Mouse (Mus musculus) cerebellum, postnatal 14 days (tissue): ENCODE results near the gene Cdk6.

Experiments used
- DNase-seq, 2 experiments: peaks; one replicate each; pipeline ENCODE4 v3.0.0; 2021; ENCODE audit warnings: mixed read lengths in 2 of 2

Cdk6 gene

DNA sequence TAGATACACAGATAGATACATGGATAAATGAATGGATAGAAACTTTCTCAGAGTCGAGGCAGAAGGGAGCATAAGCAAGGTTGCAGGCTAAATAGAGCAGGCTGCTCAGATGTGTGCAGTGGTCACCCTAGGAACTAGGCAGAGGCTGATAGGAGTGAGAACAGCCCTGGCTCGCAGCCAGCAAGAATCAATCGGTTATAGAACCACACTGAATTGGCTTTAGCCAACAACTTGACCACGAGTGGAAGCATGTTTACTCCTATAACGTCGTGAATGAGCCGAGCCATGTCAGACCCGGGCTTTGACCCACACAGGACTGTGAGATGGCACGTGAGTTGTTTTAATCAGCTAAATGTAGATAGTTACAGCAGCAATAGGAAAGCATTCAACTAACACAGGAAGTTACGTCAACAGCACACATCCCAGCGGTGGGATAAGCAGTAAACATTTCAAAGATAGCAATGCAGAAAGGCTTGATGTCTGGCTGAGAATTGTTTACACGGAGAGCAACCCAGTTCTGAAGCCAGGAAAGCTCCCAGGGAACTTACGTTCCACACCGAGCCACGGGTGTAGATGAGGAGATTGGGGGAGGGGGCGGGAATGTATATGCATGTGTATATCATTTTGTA, 147.0 kb downstream of the Cdk6 start:
- no peak for DNase-seq

DNA sequence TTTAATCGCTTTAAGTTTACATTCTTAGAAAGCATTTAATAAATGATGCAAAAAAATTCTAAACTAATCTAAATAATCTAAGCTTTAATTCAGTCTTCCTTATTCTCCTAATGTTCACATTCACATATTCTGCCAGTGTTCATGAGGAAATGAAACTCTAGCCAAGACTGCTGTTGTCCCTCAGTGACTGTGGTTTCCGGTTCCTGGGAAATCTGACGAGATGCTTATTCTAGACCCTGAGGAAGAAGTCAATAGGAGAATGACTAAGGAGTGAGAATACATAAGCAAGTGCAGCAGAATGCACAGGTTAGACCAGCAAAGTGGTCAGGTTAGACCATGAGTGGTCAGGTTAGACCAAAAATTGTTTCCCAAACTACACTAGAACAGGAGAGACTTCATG, 149.1 kb downstream of the Cdk6 start:
- no peak for DNase-seq

DNA sequence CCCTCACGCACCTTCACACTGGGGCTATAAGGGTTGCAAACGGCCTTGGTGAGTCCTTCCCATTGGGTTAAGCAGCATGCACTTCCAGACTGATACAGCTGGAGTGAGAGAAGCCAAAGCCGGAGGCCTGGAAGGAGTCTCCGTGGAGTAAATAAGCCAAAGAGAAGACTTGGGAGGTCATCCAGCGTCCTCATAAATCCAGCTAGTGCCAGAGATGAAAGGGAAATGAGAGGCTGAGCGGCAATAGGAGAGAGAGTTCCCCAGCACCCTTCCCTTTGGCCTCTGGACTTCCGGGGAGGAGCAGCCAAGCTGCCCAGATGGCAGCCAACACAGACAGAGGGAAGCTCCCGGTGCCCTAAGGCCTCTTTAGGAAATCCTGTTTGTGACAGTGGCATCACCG, 149.8 kb downstream of the Cdk6 start:
- DNase-seq = peak; percentile 15 to 18

DNA sequence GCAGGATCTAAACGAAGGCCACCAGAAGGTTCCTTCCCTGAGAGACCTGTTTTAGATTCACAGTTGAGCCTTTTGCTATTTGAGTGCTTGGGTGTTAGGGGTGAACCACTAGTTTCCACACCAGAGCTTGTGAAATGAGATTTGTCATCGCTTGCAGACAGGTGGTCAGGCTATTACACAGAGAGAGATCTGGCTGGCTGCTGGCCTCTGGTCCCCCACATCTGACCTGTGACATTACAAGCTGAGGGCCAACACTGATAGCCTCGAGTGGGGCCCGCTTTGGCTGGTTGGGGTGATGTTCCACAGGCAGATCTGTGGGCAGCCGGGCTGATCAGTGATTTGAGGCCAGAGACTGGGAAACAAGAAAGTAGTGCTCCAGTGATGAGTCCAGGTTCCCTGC, 150.6 kb downstream of the Cdk6 start:
- DNase-seq = no peak

DNA sequence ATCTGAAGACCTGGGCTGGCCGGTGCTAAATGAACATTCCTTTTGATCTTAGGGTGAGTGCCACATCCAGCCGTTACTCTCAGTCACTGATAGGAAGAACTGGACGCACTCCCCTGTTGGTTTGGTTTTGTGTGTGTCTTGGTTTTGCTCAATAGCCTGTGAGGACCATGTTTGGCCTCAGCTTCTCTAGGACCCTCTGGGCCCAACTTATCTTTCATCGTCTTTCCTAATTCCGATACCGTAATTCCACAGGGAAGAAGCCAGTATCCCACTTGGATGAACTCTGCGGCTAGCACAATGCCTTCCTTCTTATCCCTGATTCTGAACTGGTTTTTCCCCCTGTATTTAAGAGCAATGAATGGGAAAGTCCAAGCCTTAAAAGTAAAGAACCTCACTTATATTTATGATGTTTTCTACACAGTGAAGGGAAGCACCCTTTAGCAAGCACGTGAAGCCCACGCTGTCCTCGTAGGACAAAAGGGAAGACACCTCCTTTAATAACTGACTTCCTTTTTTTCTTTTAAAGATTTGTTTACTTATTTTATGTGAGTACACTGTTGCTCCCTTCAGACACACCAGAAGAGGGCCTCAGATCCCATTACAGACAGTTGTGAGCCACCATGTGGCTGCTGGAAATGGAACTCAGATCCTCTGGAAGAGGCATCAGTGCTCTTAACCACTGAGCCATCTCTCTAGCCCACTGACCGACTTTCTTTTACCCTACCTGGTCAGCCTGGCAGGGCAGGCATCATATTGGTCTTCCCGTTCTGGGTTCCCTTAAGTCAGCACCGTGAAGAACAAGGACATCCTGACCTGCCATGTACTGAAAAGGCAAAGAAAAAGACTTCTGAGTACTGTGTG, 151.7 kb downstream of the Cdk6 start:
- no peak for DNase-seq

DNA sequence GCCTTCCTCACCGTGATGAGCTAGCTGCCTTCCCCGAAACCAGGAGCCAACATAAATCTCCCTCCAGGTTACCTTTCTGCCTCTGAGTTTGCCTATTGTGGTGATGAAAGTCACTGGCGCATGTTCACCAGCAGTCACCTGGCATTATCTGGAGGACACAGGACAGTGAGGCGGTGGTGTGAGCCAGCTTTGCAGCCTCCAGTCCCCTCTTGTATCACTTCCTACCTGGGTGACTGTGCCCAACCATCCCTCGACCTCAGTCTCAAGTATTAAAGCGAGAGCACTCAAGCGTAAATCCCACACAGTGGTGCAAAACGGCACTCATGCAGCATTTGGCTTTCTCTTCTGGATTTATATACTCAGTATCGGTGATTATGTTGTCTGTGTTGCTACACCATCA, 152.7 kb downstream of the Cdk6 start:
- no peak for DNase-seq

DNA sequence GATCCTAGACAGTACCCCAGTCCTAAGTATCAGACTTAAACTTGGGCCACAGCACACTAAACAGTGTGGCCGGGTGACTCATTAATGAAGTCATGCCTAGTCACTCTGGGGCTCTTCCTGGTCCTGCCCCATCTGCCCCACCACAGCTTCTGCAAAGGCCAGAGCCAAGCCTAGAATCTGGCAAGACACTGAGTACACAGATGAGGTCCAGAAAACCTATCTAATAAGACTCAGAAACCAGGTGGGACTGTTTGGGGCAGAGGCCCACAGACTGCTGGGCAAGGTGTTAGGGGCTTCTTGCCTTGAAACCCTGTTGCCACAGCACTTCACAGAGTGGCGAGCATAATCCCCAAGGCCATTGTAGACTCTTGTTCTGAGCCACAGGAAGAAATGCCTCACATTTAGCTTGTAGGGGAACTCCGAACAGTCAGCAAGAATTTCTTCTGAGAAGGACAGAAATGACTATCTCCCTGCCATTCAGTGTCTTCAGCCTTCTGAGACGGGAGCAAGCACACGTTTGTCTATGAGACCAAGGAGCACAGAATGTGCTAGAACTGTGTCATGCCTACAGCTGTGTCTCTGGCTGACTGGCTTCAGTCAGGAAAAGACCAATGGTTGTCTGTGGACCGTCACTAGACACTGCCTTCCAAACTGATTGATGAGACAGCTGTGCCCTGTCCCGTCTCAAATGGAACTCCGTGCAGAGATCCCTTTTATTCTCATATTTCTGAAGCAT, 153.3 kb downstream of the Cdk6 start:
- no peak for DNase-seq

DNA sequence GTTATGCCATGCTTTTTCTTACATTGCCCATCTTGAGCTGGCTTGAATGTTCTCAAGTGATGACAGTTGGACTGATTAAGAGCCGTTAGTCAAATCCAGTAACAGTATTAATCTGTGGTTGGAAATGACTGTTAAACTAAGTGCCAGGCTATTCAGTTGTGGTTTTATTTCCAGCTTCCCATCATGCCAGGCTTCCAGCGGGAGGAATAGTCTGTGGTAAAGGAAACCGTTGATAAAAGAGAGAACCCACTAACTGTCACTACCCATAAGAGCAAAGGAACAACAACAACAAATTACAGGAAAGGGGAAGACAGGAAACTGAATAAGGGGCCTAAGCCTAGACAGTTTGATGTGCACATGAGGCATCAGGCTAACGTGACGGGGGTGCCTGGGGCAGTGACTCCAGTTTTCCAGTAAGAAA, 156.2 kb downstream of the Cdk6 start:
- DNase-seq = no peak

DNA sequence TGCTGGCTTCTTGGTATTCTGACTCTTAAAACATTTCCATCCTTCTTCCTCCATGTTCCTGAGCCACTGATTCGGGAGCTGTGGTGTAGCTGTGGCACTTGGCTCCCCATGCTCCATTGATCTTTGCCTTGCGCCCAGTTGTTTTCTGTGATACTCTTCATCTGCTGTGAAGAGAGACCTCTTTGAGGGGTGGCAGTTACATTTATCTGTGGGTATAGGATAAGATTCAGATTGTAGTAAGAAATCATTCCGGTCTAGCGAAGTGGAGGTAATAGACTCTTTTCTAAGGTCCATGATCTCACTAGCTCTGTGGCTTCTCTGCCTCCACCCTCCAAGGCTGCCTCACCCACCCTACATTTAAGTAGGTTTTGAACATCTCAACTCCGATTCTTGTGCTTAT, 159.0 kb downstream of the Cdk6 start:
- no peak for DNase-seq

DNA sequence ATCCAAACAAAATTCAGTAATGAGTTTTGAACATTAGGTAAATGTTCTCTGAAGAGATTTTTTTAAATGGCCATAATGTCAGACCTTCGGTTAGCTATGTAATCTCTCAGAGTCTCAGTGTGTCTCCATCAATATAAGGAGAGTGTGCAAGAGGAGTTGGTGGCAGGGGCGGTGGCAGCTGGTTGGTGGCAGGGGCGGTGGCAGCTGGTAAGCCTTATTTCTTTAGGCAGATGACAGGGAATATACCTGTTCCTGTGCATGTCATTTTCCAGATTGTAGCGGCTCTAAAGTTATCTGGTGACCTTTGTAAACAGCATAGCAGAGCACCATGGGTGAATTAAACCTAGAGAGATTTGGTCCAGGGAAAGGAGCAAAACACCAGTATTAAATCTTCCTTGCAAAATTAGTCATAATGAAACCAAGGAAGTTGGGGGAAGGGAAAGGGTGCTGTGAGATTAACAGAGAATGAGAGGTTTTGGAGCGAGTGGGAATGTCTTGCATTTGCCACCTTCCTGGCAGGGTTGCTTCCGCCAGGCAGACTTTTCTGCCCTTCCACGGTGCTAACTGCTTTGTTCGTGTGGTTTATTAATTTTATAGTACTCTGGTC, 159.8 kb downstream of the Cdk6 start:
- DNase-seq = no peak

DNA sequence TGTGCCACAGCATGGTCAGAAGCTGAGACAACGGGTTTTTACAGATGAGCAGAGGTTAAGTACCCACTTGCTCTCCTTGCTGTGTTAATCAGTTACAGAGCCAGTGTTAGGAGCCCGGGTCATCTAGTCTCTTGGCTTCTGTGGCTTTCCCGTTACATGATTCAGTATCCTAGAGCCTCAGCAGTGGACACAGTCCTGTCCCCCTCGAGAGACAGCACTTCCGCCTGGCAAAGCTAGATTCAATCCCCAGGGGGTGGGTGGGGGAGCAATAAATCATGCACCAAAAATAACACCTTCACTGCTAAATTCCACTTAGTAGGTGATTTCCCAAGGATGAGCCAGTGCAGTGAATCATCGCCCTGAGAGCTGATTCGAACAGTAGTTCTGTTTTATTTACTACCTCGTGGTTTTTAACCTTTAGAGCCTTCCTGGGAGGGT, 160.3 kb downstream of the Cdk6 start:
- DNase-seq = no peak

DNA sequence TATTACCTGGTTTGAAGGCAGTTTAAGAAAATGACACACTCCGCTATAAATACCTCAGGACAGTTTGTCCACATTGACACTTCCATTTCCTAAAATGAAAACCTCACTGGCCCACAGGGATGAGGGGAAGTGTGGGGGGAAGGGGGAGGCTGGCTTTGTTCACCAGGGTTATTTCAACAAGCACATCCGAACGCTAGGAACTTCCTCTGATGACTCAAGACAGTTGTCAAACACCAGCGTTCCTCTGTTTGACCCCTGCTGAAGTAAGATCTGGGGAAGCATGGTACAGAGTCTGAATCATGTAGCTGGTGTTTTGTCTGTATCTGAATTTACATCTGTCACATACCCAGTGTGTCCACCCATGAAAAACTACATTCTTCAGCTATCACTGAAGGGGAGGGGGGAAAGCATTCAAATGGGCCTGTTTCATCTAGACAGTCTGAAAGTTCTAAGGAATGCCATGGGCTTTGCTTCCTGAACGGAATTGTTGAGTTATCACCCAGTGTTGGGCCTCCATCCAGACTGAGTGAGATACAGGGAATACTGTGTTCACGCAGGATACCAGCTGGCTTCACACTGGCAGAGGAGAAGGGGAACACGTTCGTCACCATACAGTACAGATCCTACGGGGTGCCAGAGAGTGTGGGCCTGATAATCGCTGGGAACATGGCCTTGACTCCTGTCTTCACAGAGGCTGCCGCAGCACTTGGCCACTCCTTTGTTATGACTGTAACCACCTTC, 161.5 kb downstream of the Cdk6 start:
- no peak for DNase-seq

DNA sequence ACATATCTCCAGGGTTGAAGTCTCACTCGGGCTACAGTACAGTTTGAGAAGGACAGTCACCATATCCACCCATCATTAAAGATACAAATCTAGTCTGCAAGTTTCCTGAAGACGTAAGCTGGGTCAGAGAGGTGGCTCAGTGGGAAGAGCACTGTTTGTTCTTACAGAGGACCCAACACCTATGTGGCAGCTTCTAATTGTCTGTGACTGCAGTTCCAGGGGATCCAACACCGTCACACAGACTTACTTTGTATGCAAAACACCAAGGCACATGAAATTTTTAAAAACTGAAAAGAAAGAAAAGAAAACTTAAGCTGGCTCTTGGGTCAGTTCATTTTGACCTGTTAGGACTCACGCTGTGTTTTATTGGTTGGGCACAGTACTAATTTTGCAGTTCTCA, 162.1 kb downstream of the Cdk6 start:
- no peak for DNase-seq

DNA sequence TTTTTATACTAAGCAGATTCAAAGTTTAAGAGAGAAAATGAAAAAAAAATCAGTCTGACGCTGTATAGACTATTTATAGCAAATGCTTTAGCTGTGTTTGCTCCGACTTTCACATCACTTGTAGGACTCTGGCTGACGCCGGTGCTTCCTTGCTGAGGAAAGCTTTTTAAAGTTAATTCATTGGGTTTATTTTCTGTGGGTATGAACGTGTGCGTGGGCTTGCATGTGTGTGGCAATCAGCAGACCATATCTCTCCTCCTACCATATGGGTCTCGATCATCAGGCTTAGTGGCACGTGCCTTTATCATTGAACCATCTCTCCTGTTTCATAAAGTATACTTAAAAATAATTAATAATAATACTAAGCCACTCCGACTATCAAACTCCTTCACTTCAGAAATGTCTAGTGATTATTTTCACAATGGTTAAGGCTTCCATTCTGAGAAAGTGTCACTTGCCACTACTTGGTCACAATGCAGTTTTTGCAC, 162.6 kb downstream of the Cdk6 start:
- DNase-seq = no peak

DNA sequence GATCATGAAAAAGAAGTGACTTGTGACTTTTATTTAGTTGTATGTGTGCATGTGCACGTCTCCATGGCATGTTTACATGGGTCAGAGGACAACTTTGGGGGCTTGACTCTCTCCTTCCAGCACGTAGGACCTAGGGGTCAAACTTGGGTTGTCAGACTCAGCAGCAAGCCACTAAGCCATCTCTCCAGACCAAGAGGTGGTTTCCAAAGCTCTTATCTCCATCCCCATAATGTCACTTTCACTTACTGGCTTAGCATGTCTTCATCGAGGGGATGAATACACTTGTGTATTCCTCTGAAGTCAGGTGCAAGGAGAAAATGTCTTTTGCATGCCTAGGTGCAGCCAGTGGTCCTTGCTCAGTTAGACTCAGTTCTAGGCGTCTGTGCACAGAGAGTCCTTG, 163.2 kb downstream of the Cdk6 start:
- no peak for DNase-seq

DNA sequence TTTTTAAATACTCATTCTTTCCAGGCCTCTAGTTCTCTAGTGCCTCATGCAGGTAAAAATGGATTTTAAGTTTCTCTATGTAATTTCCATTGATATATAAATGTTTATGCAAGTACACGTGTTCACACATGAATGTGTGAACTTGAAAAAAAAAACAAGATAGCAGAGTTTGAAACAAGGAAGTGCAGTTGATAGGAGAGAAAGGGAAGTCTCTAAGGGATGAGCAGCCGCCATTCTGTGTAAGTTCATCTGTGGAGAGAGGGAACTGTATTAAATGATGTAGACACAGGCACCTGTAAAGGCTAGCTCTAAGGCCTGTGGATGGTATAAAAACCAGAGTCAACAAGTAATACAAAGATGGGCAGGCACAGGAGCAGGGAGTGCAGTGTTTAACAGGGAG, 164.3 kb downstream of the Cdk6 start:
- no peak for DNase-seq

DNA sequence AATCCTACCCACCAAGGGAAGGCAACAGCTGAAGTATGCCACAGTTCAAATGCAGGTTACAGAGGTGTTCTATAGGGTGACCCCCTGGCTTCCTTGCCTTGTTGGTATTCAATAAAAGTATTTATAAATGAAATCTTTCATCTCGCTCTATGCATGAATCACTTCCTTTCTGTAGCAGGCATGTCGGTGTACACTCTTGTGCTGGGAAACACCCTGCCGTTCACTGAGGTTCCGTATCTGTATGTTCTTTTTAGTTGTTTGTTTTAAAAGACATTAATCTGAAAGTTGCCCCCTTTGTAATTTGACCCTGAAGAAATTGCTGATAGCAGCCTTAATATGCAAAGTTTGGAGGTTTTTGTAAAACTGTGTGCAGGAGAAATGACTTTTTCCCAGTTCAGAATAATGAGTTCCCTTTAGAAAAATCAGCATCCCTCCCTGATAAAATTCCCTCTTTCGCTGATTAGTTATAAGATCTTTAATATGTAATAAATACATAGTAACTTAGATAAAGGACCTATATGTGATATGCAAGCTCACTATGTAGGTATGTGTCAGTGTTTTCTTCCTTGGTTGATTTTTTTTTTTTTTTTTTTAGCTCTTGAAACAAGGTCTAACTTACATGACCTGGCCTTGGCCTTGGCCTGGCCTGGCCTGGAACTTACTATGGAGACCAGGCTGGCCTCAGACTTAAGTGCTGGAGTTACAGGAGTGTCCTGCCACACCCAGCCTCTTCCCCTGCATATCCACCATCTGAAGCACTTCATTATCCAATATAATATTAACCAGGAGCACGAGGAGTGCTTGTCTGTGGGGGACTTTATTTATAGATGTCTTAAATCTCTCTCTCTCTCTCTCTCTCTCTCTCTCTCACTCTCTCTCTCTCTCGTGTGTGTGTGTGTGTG, 167.4 kb downstream of the Cdk6 start:
- no peak for DNase-seq

DNA sequence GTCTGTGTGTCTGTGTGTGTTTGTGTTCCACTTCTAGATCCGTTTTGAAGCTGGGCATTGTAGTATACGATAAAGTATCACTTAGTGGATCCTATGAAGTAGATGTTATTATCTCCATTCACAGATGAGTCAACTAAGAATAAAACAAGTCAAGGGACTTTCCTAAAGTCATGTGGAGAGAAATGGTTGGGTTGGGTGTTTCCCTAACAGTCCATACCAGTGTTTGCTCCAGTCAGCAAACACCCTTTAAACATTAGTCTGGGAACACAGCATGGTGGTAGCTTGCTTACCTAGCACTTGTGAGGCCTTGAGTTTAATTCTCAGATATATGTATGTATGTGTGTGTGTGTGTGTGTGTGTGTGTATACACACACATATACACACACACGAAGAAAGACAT, 168.2 kb downstream of the Cdk6 start:
- no peak for DNase-seq

DNA sequence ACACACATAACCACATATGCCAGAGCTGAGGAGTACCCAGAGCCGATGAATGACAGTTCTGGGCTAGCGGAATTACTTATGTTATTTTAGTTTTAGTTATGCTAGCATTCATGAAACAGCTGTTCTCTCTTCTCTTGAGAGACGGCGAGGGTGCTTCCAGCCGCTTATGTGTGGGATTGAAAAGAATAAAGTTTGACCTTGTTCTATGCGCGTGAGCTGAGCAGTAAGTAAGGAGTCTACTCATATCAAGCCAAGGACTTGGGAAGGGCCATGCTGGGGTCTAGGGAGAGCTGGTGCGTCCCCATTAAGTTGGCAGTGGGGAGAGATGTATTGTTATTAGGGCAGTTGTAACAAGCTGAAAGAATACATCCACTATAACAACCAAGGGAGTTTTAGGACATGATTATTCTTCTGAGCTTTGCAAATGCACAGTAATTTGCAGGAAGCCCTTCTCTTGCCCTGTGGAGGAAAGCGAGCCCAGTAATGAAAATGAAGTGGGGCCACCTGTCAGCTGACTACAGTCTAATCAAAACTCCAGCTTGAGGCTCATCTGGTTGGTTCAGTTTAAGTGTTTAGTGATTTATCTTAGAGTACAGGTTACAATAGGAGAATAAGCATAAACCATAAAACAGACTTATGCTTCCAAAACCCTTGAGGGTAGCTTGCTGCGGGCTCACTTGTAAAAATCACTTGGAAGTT, 170.0 kb downstream of the Cdk6 start:
- DNase-seq = no peak

DNA sequence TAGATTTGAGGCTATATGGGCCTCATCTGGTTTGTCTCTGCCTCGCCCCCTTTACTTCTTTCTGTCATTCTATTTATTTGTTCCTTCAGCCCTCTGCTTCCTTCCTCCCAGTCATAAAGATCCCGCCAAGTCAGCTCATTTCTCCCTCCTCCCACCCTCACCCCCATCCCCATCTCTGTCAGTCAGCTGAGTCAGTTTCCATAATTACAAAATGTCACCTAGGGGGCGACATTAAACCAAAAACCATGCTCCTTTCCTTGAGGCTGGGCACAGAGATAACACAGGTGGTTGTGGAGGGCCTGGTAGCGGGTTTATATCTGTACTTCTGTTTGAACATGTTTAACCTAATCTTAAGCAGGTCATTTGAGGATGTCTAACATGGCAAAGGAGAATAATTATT, 171.3 kb downstream of the Cdk6 start:
- peak; percentile 15 to 21 for DNase-seq

DNA sequence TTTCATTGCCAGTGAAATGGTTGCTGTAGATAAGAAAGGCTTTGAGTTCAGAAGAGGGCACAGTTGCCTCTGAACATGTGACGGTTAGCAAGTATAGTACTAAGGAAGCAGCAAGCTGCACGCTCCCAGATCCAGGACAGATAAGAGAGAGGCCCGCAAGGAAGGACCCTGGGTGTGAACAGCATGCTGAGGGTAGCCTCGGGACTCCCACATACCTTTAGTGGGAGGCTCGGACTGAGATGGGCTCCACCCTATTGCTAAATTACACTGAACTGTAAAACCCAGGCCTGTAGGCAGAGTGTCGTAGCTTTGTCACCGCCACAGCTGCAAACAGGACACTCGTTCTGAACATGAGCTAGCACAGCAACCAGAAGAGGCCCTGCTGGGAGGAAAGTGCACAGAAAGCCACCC, 173.6 kb downstream of the Cdk6 start:
- no peak for DNase-seq
